Mouse (Mus musculus) adrenal gland, adult 10 weeks (tissue): ENCODE measurements around the gene Btbd19. TPM values are rescaled to one million over a fixed set of nuclear protein-coding genes. Genes with fewer than 3 reads are reported as not detected.

ENCODE experiments used
- polyA plus RNA-seq: library from polyadenylated mRNA; stranded (reverse); fragments of 350-450 nt; fragmentation: Illumina TruSeq; extraction: RNeasy Lipid Tissue Mini Kit (QIAGEN cat#74804); gene quantifications from one replicate; pipeline ENCODE4 v1.2.3, GENCODE M21; 2014; ENCODE audit warnings: low read depth, low replicate concordance

Btbd19 gene
- 1.2 TPM for polyA plus RNA-seq

GRCm38 (mm10) chr4:117125348-117125909, at the start of gene Btbd19:
Gene Btbd19 (minus strand): TSS chr4:117125725.

GRCm38 (mm10) chr4:117155792-117156355, 30.3 kb upstream of the Btbd19 start, which contains the start of gene Rps8:
Gene Rps8 (minus strand): TSS chr4:117156243.

GRCm38 (mm10) chr4:117133817-117134600, 8.5 kb upstream of the Btbd19 start, which contains the start of gene Plk3:
Gene Plk3 (minus strand): TSS chr4:117133963.

GRCm38 (mm10) chr4:117126675-117127290, 1.3 kb upstream of the Btbd19 start, which contains the start of gene Tctex1d4:
Gene Tctex1d4 (plus strand): TSS chr4:117126794.

GRCm38 (mm10) chr4:117095551-117096452, 29.7 kb downstream of the Btbd19 start, which contains the start of gene Ptch2:
Gene Ptch2 (plus strand): TSS chr4:117096075.

Other genes starting within 250 kb of the Btbd19 start
- gene Zswim5, start 248.3 kb downstream of the Btbd19 start, polyA plus RNA-seq, result 3.1 TPM
- 14.3 TPM for gene Urod, start 131.3 kb downstream of the Btbd19 start, polyA plus RNA-seq
- 5.8 TPM for gene Hectd3, start 130.4 kb downstream of the Btbd19 start, polyA plus RNA-seq
- 37.5 TPM for gene Eif2b3, start 106.3 kb downstream of the Btbd19 start, polyA plus RNA-seq
- gene Ptch2, start 29.6 kb downstream of the Btbd19 start, polyA plus RNA-seq, result 0.17 TPM
- not detected for gene Tctex1d4, start 1.1 kb upstream of the Btbd19 start, polyA plus RNA-seq
- 0.35 TPM for gene Plk3, start 8.2 kb upstream of the Btbd19 start, polyA plus RNA-seq
- 165 TPM for gene Rps8, start 30.5 kb upstream of the Btbd19 start, polyA plus RNA-seq
- gene Kif2c, start 56.9 kb upstream of the Btbd19 start, polyA plus RNA-seq, result 1.1 TPM
- gene Tmem53, start 126.2 kb upstream of the Btbd19 start, polyA plus RNA-seq, result 1.9 TPM
- 2.1 TPM for gene Armh1, start 126.4 kb upstream of the Btbd19 start, polyA plus RNA-seq